Mouse (Mus musculus) cerebellum, postnatal 14 days (tissue): ENCODE measurements around the gene Magee1.
"Not testable (repeated sequence)": the region's sequence is repeated elsewhere in the genome, so short reads cannot be mapped to it uniquely, and the experiment has no call there.

Source experiments
- DNase-seq, 2 experiments: peaks; one replicate each; pipeline ENCODE4 v3.0.0; 2021; ENCODE audit warnings: mixed read lengths in 2 of 2

The Magee1 gene

DNA sequence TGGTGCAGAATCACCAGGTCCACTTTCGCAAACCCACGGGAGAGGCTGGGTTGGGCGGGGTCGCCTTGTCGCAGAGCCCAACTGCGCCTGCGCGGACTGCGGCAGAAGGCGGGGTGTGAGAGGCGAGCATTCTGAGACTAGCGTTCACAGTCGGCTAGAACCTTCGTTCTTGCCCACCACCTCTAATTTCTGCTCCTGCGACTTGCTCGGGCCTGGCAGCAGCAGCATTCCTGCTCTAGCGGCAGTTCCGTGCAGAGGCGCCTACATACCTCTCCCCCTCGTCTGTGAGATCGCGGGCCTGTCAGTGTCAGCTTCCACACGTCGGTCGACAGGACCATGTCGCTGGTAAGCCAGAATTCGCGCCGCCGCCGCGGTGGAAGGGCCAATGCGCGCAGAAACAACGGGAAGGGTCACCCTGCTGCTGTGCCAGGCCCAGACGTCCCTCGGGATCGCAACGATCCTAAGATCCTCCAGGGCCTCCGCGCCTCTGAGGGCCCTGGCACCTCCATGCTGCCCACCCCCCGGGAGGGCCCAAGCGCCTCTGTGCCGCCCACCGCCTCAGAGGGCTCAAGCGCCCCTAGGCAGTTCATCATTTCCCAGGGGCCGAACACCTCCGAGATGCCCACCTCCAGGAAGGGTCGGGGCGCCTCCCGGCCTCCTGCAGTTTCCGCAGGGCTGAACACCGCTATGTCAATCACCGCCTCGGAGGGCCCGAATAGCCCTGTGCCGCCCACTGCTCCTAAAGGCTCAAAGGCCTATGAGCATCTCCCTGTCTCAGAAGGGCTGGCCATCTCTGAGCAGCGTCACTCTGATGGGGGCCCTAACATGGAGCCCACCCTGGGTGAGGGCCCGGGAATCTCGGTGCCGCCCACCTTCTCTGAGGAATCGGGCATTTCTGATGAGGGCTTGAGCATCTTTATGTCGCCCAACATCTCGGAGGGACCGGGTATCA lies at the start of gene Magee1:
TSS of gene Magee1 (plus strand) at position 104 of the 952 bp plus-strand sequence.
- peak; percentile 89 for DNase-seq

- no peak for DNase-seq
Observed at GRCm38 (mm10) chrX:105079151-105079550, 41.0 kb upstream of the Magee1 start.

- DNase-seq, result peak; percentile 89 to 97
Observed at GRCm38 (mm10) chrX:105079615-105080092, 40.5 kb upstream of the Magee1 start, which contains the start of gene Pbdc1. TSS of gene Pbdc1 (plus strand) at chrX:105079756.

- DNase-seq, result no peak
Observed at GRCm38 (mm10) chrX:105080096-105080495, 40.1 kb upstream of the Magee1 start.

DNA sequence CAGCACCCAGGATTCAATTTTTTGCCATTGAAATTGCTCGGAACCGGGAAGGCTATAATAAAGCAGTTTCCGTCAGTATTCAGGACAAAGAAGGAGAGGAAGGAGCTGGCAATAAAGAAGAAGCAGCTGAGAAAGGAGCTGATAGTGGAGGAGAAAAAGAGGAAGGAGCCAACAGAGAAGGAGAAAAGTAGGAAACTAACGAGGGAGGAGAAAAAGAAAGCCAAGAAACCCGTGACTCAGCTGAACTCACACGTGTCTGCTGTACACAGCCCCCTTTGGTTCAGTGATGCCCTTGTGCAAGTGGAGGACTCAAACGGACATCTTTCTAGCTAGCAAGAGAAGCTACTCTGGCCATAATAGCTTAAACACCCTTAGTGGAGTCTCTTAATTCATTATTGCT lies 37.2 kb upstream of the Magee1 start:
- not testable (repeated sequence) for DNase-seq

DNA sequence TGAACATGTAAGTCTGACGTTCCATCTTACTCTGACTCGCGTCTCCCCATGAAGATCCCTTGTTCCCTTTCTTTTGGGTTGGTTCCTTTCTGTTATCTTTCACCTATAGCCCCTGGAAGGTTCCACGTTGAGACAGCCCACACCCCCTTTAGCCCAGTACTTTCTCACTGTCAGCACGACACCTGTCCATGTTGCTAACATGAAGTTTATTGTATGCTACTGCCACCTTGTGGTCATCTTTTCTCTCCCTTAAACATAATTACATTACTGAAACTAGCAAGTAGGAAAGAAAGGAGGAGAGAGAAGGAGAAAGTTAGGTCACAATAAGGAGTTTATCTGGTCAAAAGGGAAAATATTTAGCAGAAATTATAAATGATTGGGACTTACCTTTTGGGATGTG lies 16.0 kb upstream of the Magee1 start:
- peak; percentile 44 to 57 for DNase-seq

DNA sequence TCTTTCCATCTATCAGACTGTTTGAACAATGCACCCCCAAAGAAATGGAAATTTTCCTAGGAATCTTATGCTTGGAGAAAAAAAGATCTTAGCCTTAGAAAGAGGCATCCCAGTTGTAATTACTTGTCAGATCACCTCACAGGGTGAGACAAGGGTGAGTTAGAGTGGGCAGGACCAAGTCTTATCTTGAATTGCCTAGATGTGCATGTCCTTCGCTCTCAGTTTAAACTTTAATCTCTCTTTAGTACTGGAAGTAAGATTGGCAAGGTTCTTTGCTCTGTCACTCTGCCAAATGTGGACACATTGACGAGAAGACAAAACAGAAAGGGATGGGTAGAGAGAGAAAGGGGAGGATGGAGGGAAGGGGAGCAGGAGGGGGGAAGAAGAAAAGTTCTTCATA lies 5.2 kb upstream of the Magee1 start:
- DNase-seq, result no peak

- DNase-seq, result peak; percentile 87 to 93
Observed at GRCm38 (mm10) chrX:105121227-105121865, 1.2 kb downstream of the Magee1 start.

DNA sequence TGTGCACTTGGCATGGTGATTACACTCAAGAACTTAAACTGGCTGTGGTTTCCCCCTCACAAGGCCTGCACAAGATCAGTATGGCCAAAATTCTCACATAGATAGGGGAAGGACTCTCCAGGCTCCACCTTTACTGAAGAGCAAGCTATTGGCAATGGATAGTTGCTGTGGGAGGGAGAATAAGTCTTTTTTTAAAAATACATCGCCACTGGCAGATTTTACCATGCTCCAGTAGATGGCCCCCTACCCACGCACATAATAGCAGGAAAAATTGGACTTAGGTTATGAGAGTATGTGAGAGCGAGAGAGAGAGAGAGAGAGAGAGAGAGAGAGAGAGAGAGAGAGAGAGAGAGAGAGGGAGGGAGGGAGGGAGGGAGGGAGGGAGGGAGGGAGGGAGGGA lies 4.7 kb downstream of the Magee1 start:
- peak; percentile 13 to 26 for DNase-seq

DNA sequence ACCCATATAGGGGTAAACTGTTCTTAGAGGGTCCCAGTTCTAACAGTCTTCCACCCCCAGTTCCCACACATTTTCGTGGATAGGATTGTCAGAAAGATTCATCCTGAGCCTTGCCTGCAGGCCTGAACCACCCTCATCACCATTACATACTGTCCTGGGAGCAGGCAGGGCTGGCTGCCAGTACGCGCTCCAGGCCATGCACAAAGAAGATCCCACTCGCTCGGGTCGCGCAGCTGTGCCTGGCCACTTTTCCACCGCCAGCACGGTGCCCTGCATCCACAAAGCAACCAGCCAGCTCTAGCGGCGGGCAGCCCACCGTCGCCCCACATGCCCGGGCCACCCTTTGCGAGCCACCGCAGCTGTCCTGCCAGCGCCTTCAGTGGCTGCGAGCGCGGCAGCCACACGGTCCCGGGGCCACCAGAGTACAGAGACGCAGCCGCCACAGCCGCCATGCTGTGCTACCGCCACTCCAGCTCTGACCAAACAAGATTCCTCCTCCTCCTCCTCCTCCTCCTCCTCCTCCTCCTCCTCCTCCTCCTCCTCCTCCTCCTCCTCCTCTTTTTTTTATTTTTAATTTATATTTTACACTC lies 31.8 kb downstream of the Magee1 start:
- DNase-seq, result peak in 1 of 2 experiments; percentile 5

- not testable (repeated sequence) for DNase-seq
Observed at GRCm38 (mm10) chrX:105165007-105165406, 44.8 kb downstream of the Magee1 start.

DNA sequence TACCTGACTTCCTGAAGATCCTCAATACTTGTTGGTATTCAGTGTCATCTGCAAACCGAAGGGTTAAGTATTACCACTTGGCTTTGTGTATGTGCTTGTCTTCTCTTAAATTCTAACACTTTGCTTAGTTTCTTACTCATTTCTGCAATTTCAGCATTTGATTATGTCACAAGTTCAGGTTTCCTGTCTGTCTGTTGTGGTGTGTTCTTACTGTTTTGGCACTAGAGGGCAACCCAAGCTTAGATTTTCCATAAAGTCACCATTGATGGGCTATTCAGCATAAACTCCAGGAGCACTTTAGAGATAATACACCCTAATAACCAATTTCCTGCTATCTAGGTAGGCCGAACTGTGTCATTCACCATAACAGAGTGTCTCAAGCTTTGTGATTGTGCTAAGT lies 47.0 kb downstream of the Magee1 start:
- peak in 1 of 2 experiments; percentile 1 for DNase-seq
